Mouse (Mus musculus) cortical plate, adult 2 months (tissue): Measurements from ENCODE around the gene Btbd19.

Experiments
- CTCF ChIP-seq: fragments of 200-500 bp; IDR thresholded peaks from 2 replicates; pipeline ENCODE4 v1.5.1; 2011; ENCODE audit warnings: mild to moderate bottlenecking, control low read depth, low read length; ENCODE audit not compliant: insufficient read depth; ENCODE audit errors: extremely low read depth
- POLR2A ChIP-seq: fragments of 200-500 bp; IDR thresholded peaks from 2 replicates; pipeline ENCODE4 v1.6.1; 2011; ENCODE audit warnings: mild to moderate bottlenecking, low read length, control low read depth; ENCODE audit not compliant: insufficient read depth; ENCODE audit errors: extremely low read depth

- TF ChIP-seq CTCF (no peak), POLR2A (no peak)
These were observed 26.8 kb downstream of the Btbd19 start for GRCm38 (mm10) chr4:117098764-117099036.
